ENCODE assay signal across 8 mouse cellular contexts in genomic region chr8:128272866-128273344, GRCm38 (mm10).
DNase-seq lines count a peak whose midpoint lies in the region.

No protein-coding gene starts in this region.

- DNase-seq in cerebellum, postnatal 25 days: peak; percentile 15 to 44
- no peak for DNase-seq in cerebellum, adult 8-10 months
- DNase-seq in 3T3-L1 (ENCODE audit: low read depth, low spot score): peak; percentile 89
- peak; percentile 45 for DNase-seq in embryo, embryonic 10.5 days (ENCODE audit: low spot score)
- peak; percentile 47 for DNase-seq in heart, adult 8-10 months (ENCODE audit: low spot score)
- DNase-seq in kidney, postnatal 4 days: peak; percentile 23 to 38
- peak; percentile 19 for DNase-seq in ovary, postnatal 36 days (ENCODE audit: low spot score)
- DNase-seq in thymus, postnatal 14 days: no peak

Comparison
In these comparisons a context has a peak if more than half of its experiments do, and no peak if none do; other contexts are left out.
1. DNase-seq: peak in cerebellum, postnatal 25 days (2 of 2), 3T3-L1 (single experiment), embryo, embryonic 10.5 days (single experiment), heart, adult 8-10 months (single experiment), kidney, postnatal 4 days (2 of 2) and ovary, postnatal 36 days (single experiment); none in cerebellum, adult 8-10 months (single experiment) and thymus, postnatal 14 days (single experiment).